Mouse (Mus musculus): Measurements from ENCODE around the gene B130006D01Rik. TPM values are rescaled to one million over a fixed set of nuclear protein-coding genes. Genes with fewer than 3 reads are reported as not detected.
A peak's percentile ranks its signal among the peaks of the same experiment; 100 is the strongest.
"Not testable (repeated sequence)": the region's sequence is repeated elsewhere in the genome, so short reads cannot be mapped to it uniquely, and the experiment has no call there.

The B130006D01Rik gene
- total RNA-seq, 2 experiments from 2014 or later, result 0.73 to 1.9 TPM

DNA sequence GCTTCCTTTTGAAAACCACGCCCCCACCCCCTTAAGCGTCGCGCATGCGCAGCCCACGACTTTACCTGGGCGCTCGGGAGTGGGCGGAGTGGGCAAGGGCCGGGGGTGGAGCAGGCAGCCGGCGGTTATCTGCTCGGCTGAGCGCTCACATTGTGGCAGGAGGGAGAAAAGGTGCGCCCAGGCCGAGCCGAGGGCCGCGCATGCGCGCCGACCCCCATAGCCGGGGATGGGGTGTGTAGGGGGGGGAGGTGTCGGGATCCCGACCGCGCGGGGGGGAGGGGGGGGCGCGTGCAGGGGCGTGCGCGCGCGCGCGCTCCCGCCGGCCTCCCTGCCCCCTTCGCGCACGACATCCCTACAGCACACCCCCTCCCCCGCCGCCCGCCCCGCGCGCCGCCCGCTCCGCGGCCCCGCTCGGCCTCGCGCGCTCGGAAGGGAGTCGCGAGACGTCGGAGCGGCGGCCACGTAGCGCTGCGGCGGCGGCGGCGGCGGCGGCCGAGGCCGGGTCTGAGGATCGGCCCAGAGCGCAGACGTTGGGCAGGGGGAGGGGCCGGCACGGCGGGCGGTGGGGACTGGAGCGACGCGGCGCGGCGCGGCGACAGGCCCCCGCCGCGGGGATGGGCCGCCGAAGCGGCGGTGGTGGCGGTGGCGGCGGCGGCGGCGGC, 10.7 kb upstream of the B130006D01Rik start, which contains the start of gene Zfp652:
Gene Zfp652 (plus strand): TSS at position 111 of the 662 bp plus-strand sequence.
- intact Hi-C loops (cut with DNase I), result no loop called here

DNA sequence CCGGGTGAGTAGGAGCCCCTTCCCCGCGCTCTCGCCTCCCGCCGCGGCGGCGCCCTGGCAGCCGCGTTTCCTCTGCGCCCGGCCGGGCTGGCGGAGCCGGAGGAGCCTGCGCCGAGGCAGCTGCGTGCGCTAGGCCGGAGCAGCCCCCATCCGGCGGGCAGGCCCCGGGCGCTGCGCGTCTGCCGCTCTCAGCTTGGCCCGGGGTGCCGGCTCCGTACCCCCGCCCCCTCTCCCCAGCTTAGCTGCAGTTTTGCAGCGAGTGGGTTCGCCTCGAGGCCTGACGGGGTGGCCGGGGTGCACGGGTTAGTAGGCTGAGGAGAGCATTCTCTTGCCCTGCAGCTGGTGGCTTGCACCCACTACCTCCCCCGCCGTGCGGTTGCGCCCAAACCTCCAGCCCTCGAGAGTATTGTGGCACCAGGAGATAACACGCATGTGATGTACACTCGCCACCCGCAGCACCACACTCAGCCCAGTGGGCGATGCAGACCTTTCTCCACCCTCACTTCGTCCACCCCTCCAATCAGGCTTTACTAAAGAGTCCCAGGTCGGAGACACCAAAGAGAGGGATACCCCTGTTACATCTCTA, 10.1 kb upstream of the B130006D01Rik start:
- intact Hi-C loops (cut with DNase I), result no loop called here
- DNase-seq (ENCODE audit: low spot score in 2 of 2), result peak; percentile 53 to 60

More for the DNA sequence above, 10.7 kb upstream of the B130006D01Rik start, which contains the start of gene Zfp652:
- peak; percentile 76 to 77 for DNase-seq (ENCODE audit: low spot score in 2 of 2)

DNA sequence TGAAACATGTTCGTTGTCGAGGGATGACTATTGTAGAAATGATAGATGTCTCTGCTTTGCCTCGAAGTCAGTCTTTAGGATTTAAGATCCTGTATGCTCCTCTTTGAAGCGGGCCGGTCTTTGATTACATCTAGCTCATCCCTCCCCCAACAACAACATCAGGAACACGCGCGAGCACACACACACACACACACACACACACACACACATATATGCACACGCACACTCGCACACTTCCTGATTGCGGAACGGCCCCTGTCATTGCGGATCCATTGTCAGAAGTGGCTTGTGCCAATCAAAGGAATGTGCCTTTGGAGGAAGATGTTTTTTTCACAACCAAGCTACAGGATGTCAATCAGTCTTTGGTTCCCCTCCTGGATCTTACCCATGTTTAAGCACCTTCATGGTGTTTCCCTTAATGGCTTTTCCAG, 9.6 kb upstream of the B130006D01Rik start:
- no peak for DNase-seq (ENCODE audit: low spot score in 2 of 2)
- intact Hi-C loops (cut with DNase I), result no loop called here

DNA sequence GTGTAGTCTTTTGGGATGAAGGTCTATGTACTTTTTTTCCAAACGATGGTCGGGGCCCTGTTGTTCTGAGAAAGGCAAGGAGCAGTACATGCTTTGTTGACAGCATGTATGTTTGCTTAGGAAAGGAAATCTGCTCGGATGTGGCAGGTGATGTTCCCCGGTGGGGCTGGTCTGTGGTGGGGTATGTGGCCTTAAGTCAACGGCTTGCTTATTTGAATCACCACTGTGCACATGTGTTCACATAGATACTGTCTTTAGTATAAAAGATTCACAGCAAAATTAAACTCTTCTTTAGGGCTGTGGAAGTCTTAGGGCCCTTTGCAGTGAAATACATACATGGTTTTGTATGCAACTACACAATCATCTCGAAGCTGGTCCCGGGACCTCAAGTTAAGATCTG, 9.0 kb upstream of the B130006D01Rik start:
- intact Hi-C loops (cut with DNase I), result no loop called here
- peak in 1 of 2 experiments; percentile 13 for DNase-seq (ENCODE audit: low spot score in 2 of 2)

DNA sequence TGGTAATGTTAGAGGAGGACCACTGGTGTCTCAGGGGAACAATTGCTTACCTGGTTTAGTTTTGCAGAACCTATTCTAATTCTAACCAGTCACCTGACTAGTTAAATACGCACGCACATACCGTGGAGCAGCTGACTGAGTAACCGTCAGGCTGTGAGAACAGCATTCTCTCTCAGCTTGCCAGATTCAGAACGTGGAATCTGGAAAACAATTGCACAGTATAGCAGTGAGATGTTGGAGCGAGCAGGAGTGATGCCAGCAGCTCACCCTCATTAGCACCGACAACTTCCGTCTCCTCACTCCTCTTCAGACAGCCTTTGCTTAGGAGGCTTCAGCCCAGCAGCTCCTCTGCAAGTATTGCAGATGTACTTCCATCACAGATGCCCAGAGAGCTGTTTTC, 7.3 kb upstream of the B130006D01Rik start:
- peak; percentile 17 to 48 for DNase-seq (ENCODE audit: low spot score in 2 of 2)
- intact Hi-C loops (cut with DNase I), result no loop called here

DNA sequence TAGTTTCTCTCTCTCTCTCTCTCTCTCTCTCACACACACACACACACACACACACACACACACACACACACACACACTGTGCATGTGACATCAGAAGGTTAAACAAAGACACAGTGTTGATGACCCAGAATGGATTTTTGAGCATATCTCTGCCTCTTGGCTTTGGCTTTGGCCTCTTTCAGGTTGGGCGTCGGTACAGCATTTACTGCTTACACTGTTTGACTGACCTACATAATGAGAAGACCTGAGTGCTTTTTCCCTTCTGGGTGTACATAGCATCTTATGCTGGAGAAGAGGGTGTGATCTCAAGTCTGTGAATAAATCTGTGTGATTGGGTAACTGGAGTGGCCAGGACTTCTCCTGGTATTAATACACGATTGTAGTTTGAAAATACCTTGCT, 4.0 kb upstream of the B130006D01Rik start:
- DNase-seq (ENCODE audit: low spot score in 2 of 2), result no peak
- intact Hi-C loops (cut with DNase I), result no loop called here

DNA sequence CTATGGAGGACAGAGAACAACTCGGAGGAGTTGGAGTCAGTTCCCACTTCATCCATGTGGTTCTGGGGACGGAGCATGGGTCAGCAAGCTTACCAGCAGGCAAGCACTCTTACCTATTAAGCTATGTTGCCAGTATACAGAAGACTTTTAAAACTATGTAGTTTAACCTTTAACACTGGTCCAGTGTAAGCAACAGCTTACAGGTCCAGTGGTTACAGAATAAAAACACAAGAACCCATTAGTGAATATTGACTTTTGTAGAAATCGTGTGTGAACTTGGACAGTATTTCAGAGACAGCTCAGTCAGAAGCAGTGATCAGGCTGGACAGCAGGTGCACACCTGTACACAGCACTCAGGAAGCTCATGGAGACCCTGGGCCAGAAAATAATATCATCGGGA, 1.1 kb downstream of the B130006D01Rik start:
- DNase-seq (ENCODE audit: low spot score in 2 of 2), result no peak

DNA sequence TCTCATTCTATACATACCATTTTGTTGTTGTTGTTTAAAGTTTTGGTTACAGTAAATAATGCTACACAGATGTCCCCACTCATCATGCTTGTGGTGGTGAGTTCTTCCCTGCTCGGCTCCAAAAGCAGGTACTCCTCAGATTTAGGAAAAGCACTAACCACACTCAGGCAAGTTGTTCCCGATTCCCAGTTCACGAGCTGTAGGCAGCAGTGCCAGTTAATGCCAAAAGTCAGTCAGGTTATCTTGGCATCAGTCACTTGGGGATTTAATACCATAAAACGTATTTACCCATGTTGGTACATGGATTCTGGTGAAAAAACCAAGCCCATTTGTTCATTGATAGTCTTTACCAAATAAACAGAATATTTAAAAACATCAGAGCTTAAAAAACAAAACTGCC, 2.8 kb downstream of the B130006D01Rik start:
- no peak for DNase-seq (ENCODE audit: low spot score in 2 of 2)
- intact Hi-C loops (cut with DNase I), result no loop called here

More for the DNA sequence above, 1.1 kb downstream of the B130006D01Rik start:
- intact Hi-C loops (cut with DNase I), result no loop called here

DNA sequence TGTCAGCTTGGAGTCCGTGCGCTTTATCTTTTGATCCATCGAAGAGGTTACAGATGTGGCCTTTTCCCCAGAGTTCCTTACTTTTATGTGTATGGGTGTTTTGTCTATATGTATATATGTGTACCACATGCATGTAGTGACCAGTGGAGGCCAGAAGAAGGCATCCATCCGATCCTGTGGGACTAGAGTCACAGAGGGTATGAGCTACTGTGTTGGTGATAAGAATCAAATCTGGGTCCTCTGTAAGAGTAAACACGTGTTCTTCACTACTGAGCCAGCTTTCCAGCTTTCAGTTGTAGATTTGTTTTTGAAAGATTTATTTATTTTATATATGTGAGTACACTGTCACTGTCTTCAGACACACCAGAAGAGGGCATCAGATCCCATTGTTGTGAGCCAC, 4.6 kb downstream of the B130006D01Rik start:
- DNase-seq (ENCODE audit: low spot score in 2 of 2), result no peak
- intact Hi-C loops (cut with DNase I), result no loop called here

DNA sequence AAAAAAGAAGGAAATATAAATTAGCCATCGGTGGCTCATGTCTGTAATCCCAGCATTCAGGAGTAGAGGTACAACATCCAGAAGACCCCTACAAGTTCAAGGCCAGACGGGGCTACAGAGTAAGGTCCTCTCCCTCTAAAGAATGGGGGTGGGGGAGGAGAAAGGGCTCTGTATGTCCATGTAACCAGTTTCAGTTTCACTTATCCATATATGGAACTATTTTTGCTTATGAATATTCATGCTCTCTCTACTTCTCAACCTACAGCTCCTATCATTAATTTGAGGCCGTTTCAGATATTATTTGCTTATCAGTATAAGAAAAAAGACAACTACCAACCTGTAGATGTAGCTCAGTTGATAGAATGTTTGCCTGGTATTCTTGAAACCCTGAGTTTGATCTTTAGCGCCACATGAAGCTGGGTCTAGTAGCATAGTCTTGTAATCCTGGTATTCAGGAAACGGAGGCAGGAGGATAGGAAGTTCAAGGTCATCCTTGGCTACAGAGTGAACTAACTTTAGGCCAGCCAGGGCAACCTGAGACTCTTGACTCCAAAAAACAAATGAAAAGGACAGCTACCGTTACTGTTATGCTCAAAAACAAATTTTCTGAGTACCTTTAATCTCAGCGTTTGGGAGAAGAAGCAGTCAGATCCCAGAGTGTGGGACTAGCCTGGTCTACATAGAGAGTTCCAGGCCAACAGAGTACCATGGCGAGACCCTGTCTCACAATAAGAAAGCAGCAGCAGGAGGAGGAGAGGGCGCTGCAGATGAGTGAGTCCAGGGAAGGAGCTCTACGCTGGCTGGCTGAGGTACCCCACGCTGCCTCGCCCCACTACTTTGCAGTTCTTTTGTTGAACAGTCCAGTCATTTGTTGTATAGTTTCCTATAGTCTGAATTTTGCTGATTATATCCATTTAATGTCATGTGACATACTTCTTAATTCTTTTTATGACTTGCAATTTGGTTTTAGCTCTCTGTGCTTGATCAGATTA, 5.8 kb downstream of the B130006D01Rik start:
- no peak for DNase-seq (ENCODE audit: low spot score in 2 of 2)
- intact Hi-C loops (cut with DNase I), result no loop called here

DNA sequence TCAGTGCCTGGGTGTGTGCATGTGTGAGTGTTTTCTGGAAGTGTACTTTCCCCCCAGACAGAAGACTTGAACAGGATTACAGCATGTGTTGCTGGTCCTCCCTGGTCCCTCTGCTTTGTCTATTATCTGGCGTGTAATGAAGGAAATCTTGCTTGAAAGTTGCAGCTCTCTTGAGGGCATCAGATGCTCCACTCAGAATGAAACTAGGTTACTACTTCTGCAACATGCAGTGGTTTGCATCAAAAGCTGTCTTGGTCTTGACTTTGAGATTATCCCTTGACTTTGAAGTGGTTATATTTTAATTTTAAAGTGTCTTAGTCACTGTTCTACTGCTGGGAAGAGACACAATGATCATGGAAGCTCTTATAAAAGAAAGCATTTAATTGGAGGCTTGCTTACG, 11.1 kb downstream of the B130006D01Rik start:
- DNase-seq (ENCODE audit: low spot score in 2 of 2), result no peak
- intact Hi-C loops (cut with DNase I), result no loop called here

DNA sequence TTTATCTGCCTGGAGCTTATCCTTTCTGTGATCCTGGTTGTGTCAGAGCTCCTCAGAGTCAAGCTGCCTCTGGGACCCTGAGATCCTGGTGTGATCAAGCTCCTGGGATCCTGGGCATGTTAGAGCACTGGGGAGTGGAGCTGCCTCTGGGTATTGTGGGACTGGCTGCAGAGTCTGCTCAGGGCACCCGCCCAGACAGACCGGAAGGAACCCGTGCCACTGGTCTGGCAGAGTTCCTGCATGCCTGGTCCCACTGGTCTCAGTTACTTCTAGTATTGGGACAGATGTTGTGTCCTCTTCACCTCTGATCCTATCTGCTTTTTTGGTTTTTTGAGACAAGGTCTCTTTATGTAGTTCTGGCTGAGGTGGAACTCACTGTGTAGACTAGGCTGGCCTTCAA, 14.4 kb downstream of the B130006D01Rik start:
- intact Hi-C loops (cut with DNase I), result no loop called here
- peak in 1 of 2 experiments; percentile 30 for DNase-seq (ENCODE audit: low spot score in 2 of 2)

DNA sequence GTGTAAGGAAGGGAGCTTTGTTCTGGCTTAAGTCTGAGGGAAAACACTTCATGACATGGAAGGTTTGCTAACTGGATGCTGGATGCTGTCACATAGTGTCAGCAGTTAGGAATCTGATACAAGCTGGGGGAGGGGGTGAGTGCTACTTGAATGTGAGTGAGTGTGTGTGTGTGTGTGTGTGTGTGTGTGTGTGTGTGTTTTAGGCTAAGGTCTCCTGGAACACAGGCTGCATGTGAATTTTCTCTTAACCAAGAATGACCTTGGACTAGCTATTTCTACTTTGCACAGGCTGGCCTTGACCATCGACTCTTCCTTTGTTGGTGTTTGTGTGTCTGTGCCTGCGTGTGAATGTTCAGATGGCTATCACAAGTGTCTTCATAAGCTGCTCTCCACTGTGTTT, 21.1 kb downstream of the B130006D01Rik start:
- intact Hi-C loops (cut with DNase I), result no loop called here

DNA sequence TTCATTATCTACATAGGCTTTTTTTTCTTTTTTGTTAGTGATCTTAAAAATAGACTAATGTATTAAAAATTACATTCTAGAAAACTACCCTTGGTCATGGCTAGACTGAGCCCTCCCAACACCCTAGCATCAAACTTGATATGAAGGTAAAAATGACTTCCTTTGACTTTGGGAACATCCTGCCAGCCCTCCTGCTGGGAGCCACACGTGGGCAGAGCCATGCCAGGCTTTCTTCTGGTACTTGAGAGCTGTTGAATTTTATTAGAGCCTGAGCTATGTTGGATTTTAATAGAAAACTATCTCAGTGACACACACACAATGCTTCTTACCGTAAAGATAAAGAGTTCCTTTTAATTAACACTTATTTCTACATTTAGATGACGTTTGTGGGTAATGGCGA, 23.4 kb downstream of the B130006D01Rik start:
- no peak for DNase-seq (ENCODE audit: low spot score in 2 of 2)
- intact Hi-C loops (cut with DNase I), result no loop called here

More for the DNA sequence above, 21.1 kb downstream of the B130006D01Rik start:
- DNase-seq (ENCODE audit: low spot score in 2 of 2), result no peak

DNA sequence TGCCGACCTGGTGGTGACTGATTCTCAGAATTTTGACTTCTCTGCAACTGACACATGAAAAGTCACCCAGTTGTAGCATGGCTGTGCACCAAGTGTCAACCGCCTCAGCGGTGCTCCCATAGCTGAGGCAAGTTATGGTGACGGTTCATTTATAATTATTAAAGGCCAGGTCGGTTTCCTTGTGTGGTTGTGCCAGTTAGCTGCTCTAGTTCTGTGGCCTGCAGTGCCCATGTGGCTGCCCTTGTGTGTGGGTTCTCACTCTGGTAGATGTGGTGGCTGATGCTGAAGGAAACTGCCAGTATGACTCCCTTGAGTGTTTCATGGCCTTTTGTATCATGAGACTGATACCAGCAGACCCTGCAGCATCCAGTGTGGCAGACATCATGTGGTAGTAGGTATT, 24.9 kb downstream of the B130006D01Rik start:
- no peak for DNase-seq (ENCODE audit: low spot score in 2 of 2)
- intact Hi-C loops (cut with DNase I), result no loop called here

DNA sequence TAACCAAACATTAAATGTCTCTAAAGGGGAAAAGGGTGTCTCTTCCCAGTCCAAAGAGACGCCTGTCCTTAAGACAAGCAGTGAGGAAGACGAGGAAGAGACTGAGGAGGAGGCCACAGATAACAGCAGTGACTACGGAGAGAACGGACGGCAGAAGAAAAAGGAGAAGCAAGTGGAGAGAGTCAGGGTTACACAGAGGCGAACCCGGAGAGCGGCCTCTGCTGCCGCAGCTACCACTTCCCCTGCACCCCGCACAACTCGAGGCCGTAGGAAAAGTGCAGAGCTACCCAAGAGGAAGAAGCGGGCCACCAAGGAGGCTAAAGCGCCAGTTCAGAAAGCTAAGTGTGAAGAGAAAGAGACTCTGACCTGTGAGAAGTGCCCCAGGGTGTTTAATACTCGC, 26.2 kb downstream of the B130006D01Rik start:
- DNase-seq (ENCODE audit: low spot score in 2 of 2), result peak in 1 of 2 experiments; percentile 19
- intact Hi-C loops (cut with DNase I), result no loop called here

DNA sequence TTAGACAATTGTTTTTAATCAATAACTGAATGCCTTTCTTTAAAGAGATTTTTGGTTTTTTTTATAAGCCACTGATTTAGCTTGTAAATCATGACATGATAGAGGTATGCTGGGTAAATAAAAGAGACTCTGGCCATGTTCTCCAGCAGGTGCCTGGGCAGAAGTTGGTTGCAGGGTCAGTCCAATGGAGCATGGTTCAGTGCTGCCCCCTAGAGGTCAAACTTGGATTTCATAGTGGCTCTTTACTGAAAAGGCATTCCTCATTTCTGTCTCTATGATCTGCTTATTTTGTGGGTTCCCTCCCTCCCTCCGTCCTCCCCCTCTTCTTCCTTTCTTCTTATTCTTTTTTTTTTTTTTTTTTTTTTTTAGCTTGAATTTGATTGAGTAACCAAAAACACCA, 27.6 kb downstream of the B130006D01Rik start:
- intact Hi-C loops (cut with DNase I), result loop anchor here (1.0 kb wide), 1 partner anchor 65 kb away; no protein-coding TSS in a partner anchor

DNA sequence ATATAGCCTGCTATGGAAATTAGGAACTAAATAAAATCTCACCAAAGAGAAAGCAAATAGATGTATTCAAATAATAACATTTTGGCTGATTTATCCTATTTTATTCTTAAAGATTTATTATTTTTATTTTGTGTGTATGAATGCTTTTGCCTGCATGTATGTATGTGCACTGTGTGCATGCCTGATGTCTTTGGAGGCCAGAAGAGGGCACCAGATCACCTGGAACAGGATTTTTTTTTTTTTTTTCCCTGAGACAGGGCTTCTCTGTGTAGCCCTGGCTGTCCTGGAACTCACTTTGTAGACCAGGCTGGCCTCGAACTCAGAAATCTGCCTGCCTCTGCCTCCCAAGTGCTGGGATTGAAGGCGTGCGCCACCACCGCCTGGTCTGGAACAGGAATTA, 31.8 kb downstream of the B130006D01Rik start:
- intact Hi-C loops (cut with DNase I); DNase-seq (ENCODE audit: low spot score in 2 of 2): not testable (repeated sequence)

More for the DNA sequence above, 27.6 kb downstream of the B130006D01Rik start:
- DNase-seq (ENCODE audit: low spot score in 2 of 2), result peak; percentile 73 to 77

DNA sequence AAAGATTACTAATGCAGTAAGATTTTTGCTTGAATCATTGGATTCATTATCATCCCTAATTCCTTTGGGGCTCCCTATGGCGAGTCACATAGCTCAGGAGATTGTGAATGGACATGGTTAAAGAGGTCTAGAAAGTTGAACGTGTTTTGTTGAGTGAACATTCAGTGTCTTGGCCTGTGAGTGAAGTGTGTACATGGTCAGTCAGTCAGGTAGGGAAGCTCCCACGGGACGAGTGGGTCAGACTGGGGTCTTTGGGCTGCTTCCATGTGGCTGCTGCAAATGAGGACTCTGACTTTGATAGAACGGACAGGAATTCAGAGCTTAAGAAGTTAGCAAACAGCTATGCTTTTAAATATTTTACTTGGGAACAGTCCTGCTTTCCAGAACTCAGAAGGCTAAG, 37.1 kb downstream of the B130006D01Rik start:
- intact Hi-C loops (cut with DNase I), result no loop called here
- no peak for DNase-seq (ENCODE audit: low spot score in 2 of 2)

DNA sequence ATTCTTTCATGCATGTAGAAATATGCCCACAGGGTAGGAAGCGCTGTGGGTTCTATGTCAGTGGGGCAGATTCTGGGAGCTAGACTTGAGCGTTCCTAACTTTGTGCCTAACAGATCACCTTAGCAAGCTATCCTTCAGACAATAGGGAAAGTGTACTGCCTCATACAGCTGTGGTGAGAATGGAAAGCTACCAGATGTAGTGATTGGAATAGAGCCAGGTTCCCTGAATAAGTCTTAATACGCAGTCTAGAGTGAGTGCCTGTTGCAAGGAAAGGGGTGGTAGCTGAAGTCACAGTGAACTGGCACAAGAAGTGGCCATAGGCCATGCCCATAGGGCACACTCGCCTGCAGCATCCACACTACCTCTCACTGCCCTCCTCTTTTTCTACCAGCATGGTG, 39.6 kb downstream of the B130006D01Rik start:
- DNase-seq (ENCODE audit: low spot score in 2 of 2), result no peak
- intact Hi-C loops (cut with DNase I), result no loop called here

Data from left cerebral cortex, postnatal 25 days (tissue).